Mouse (Mus musculus): Measurements from ENCODE around the gene Gm36028. TPM values are rescaled to one million over a fixed set of nuclear protein-coding genes. Genes with fewer than 3 reads are reported as not detected.

Gm36028 gene
- total and polyA plus RNA-seq, 2 experiments = 2.1 to 5.3 TPM

GRCm38 (mm10) chr16:37893381-37893780 lies 32.4 kb upstream of the Gm36028 start:
- 71% methylated on average over 6 of the region's 6 CpGs for WGBS
- Histone ChIP-seq H3K79me2 (ENCODE audit: control insufficient read depth, insufficient read depth, low read length) (no peaks in the 10 kb centered on the region), H3K4me1 (ENCODE audit: control insufficient read depth, insufficient read depth, low read length) (no peaks in the 10 kb centered on the region), H3K9ac (ENCODE audit: low read depth, low read length) (no peak overlapping the region), H3K27me3 (ENCODE audit: control insufficient read depth, insufficient read depth, low read length) (no peaks in the 10 kb centered on the region), H3K4me3 (ENCODE audit: insufficient read depth, low read depth, low read length) (no peak overlapping the region), H3K36me3 (ENCODE audit: control insufficient read depth, insufficient read depth, low read length) (no peaks in the 10 kb centered on the region), H3K27ac (replicated peaks; ENCODE audit: insufficient read depth, low read depth, low read length) (no peak overlapping the region)
- DNase-seq (ENCODE audit: extremely low read depth, low read depth, low spot score) = no peak
- TF ChIP-seq CTCF (IDR thresholded peaks at IDR 0.05; ENCODE audit: low read depth, low read length) (no peak), POLR2A (IDR thresholded peaks at IDR 0.05; ENCODE audit: extremely low read depth, insufficient read depth, low read length) (no peak)

- no peak for DNase-seq (ENCODE audit: extremely low read depth, low read depth, low spot score)
- Histone ChIP-seq H3K4me3 (ENCODE audit: insufficient read depth, low read depth, low read length) (no peak overlapping the region), H3K27ac (replicated peaks; ENCODE audit: insufficient read depth, low read depth, low read length) (no peak overlapping the region), H3K9ac (ENCODE audit: low read depth, low read length) (no peak overlapping the region), H3K27me3 (ENCODE audit: control insufficient read depth, insufficient read depth, low read length) (no peaks in the 10 kb centered on the region), H3K79me2 (ENCODE audit: control insufficient read depth, insufficient read depth, low read length) (no peaks in the 10 kb centered on the region), H3K36me3 (ENCODE audit: control insufficient read depth, insufficient read depth, low read length) (no peaks in the 10 kb centered on the region), H3K4me1 (ENCODE audit: control insufficient read depth, insufficient read depth, low read length) (no peaks in the 10 kb centered on the region)
- TF ChIP-seq POLR2A (IDR thresholded peaks at IDR 0.05; ENCODE audit: extremely low read depth, insufficient read depth, low read length) (no peak), CTCF (IDR thresholded peaks at IDR 0.05; ENCODE audit: low read depth, low read length) (no peak)
- 95% methylated on average over 2 of the region's 2 CpGs for WGBS
These were observed 31.7 kb upstream of the Gm36028 start for GRCm38 (mm10) chr16:37892667-37893066.

DNA sequence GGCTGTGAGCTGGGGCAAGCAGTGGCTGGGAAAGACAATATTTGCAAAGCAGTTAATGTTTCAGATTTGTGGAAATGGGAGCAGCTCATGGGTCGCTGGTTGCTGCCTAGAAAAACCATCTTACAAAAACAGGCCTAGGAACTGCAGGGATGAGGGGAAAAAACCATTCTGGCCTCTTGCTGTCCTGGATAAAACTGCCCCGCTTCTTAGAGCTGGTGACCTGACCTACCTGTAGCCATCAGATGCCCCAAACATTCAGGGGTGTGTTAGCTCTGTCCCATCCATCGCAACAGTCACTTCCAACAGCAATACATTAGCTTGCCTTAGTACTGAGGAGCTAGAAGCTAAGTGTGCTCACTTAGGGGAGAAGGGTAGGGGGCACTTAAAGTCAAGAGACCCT lies 28.0 kb upstream of the Gm36028 start:
- Histone ChIP-seq H3K4me1 (ENCODE audit: control insufficient read depth, insufficient read depth, low read length) (no peaks in the 10 kb centered on the region), H3K9ac (ENCODE audit: low read depth, low read length) (no peak overlapping the region), H3K36me3 (ENCODE audit: control insufficient read depth, insufficient read depth, low read length) (peaks cover 6% of the 10 kb centered on the region; the same call in 1 of the 2 replicates), H3K4me3 (ENCODE audit: insufficient read depth, low read depth, low read length) (no peak overlapping the region), H3K27me3 (ENCODE audit: control insufficient read depth, insufficient read depth, low read length) (no peaks in the 10 kb centered on the region), H3K27ac (replicated peaks; ENCODE audit: insufficient read depth, low read depth, low read length) (no peak overlapping the region), H3K79me2 (ENCODE audit: control insufficient read depth, insufficient read depth, low read length) (no peaks in the 10 kb centered on the region)
- 69% methylated on average over 3 of the region's 3 CpGs for WGBS
- TF ChIP-seq POLR2A (IDR thresholded peaks at IDR 0.05; ENCODE audit: extremely low read depth, insufficient read depth, low read length) (no peak), CTCF (IDR thresholded peaks at IDR 0.05; ENCODE audit: low read depth, low read length) (no peak)
- no peak for DNase-seq (ENCODE audit: extremely low read depth, low read depth, low spot score)

GRCm38 (mm10) chr16:37881168-37881567 lies 20.2 kb upstream of the Gm36028 start:
- Histone ChIP-seq H3K27me3 (ENCODE audit: control insufficient read depth, insufficient read depth, low read length) (no peaks in the 10 kb centered on the region), H3K4me3 (ENCODE audit: insufficient read depth, low read depth, low read length) (no peak overlapping the region), H3K36me3 (ENCODE audit: control insufficient read depth, insufficient read depth, low read length) (peaks cover 60% of the 10 kb centered on the region), H3K9ac (ENCODE audit: low read depth, low read length) (no peak overlapping the region), H3K79me2 (ENCODE audit: control insufficient read depth, insufficient read depth, low read length) (peaks cover 12% of the 10 kb centered on the region; the same call in 1 of the 2 replicates), H3K4me1 (ENCODE audit: control insufficient read depth, insufficient read depth, low read length) (peaks cover 5% of the 10 kb centered on the region; the same call in 1 of the 2 replicates), H3K27ac (replicated peaks; ENCODE audit: insufficient read depth, low read depth, low read length) (no peak overlapping the region)
- TF ChIP-seq POLR2A (IDR thresholded peaks at IDR 0.05; ENCODE audit: extremely low read depth, insufficient read depth, low read length) (no peak), CTCF (IDR thresholded peaks at IDR 0.05; ENCODE audit: low read depth, low read length) (no peak)
- 78% methylated on average over 2 of the region's 2 CpGs for WGBS
- no peak for DNase-seq (ENCODE audit: extremely low read depth, low read depth, low spot score)

- no peak overlapping the region for H3K9ac ChIP-seq (ENCODE audit: low read depth, low read length)
- peaks cover 8% of the 10 kb centered on the region for H3K4me1 ChIP-seq (ENCODE audit: control insufficient read depth, insufficient read depth, low read length)
- H3K27me3 ChIP-seq (ENCODE audit: control insufficient read depth, insufficient read depth, low read length) = no peaks in the 10 kb centered on the region
- H3K79me2 ChIP-seq (ENCODE audit: control insufficient read depth, insufficient read depth, low read length) = peaks cover 14% of the 10 kb centered on the region; the same call in 1 of the 2 replicates
- no peak overlapping the region for H3K27ac ChIP-seq (replicated peaks; ENCODE audit: insufficient read depth, low read depth, low read length)
- H3K4me3 ChIP-seq (ENCODE audit: insufficient read depth, low read depth, low read length) = no peak overlapping the region
- no peak for TF ChIP-seq POLR2A (IDR thresholded peaks at IDR 0.05; ENCODE audit: extremely low read depth, insufficient read depth, low read length)
- no peak for TF ChIP-seq CTCF (IDR thresholded peaks at IDR 0.05; ENCODE audit: low read depth, low read length)
- peaks cover 58% of the 10 kb centered on the region for H3K36me3 ChIP-seq (ENCODE audit: control insufficient read depth, insufficient read depth, low read length)
- DNase-seq (ENCODE audit: extremely low read depth, low read depth, low spot score) = no peak
- 82% methylated on average over 4 of the region's 4 CpGs for WGBS
These were observed 18.9 kb upstream of the Gm36028 start for GRCm38 (mm10) chr16:37879750-37880419.

GRCm38 (mm10) chr16:37878951-37879505 lies 18.1 kb upstream of the Gm36028 start:
- WGBS = 67% methylated on average over 7 of the region's 7 CpGs
- DNase-seq (ENCODE audit: extremely low read depth, low read depth, low spot score) = no peak

More at GRCm38 (mm10) chr16:37878951-37879505, 18.1 kb upstream of the Gm36028 start:
- Histone ChIP-seq H3K27me3 (ENCODE audit: control insufficient read depth, insufficient read depth, low read length) (no peaks in the 10 kb centered on the region), H3K9ac (ENCODE audit: low read depth, low read length) (no peak overlapping the region), H3K27ac (replicated peaks; ENCODE audit: insufficient read depth, low read depth, low read length) (no peak overlapping the region), H3K36me3 (ENCODE audit: control insufficient read depth, insufficient read depth, low read length) (peaks cover 56% of the 10 kb centered on the region), H3K4me3 (ENCODE audit: insufficient read depth, low read depth, low read length) (no peak overlapping the region), H3K79me2 (ENCODE audit: control insufficient read depth, insufficient read depth, low read length) (peaks cover 17% of the 10 kb centered on the region; the same call in 1 of the 2 replicates), H3K4me1 (ENCODE audit: control insufficient read depth, insufficient read depth, low read length) (peaks cover 11% of the 10 kb centered on the region)
- TF ChIP-seq POLR2A (IDR thresholded peaks at IDR 0.05; ENCODE audit: extremely low read depth, insufficient read depth, low read length) (no peak), CTCF (IDR thresholded peaks at IDR 0.05; ENCODE audit: low read depth, low read length) (no peak)

Measured in liver, adult 2 months (tissue).